Comparison of ENCODE assay signal across 8 mouse cellular contexts in the genomic region with DNA sequence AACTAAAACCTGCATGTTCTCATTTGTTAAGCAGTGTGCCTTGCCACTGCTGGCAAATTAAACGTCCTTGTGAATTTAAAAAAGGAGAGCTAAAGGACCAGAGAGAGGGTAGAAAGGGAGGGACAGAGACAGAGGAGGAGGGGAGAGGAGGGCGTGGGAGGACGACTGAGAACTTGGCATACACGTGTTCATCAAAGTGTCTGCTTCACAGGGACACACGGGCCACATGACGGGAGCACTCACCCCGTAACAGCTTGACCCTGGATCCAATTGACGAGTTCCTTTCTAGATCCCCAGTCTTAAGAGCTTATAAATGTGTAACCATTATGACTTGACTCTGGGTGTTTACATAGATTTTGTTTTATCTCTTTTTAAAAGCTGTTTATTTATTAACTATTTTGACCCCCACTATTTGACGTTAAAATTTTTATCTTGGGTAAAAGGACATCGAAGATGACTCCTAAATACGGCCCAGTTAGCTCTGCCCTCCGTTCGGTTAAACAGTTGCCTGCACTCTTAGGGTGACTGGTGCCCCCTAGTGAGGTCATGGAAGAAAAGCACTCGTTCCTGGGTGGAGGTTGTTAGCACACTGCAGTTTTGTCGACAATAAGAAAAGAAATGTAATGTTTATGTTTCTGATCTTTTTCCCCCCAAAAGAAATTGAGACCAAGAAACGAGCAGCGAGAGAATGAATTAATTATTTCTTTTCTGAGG.
DNase-seq lines count a peak whose midpoint lies in the region; ATAC-seq and TF ChIP-seq lines count a peak whose summit lies in the region.
"Had no signal": no experiment of that assay in that cellular context is flagged by ENCODE, and none has a peak within 500 bp of the region (broad histone marks: within the 10 kb centered on the region; RNA-seq: fewer than 3 reads in every experiment).

No protein-coding gene starts in this region.

- TF ChIP-seq CTCF in hindbrain, postnatal 0 days (IDR thresholded peaks at IDR 0.05; ENCODE audit: low read depth): peak; percentile 82
- TF ChIP-seq CTCF in lung, postnatal 0 days (IDR thresholded peaks at IDR 0.05): peak; percentile 89
- peak; percentile 70; the same call in 1 of the 2 replicates for TF ChIP-seq CTCF in small intestine, adult 2 months (IDR thresholded peaks at IDR 0.05; ENCODE audit: extremely low read depth, insufficient read length, insufficient replicate concordance, low read depth, low read length)

- no peaks in the 10 kb centered on the region for H3K27me3 ChIP-seq in hindbrain, postnatal 0 days (ENCODE audit: insufficient read depth, low read length)
- no peaks in the 10 kb centered on the region for H3K27me3 ChIP-seq in lung, postnatal 0 days (replicated peaks; ENCODE audit: insufficient read depth, low read length)
- H3K27me3 ChIP-seq in small intestine, adult 2 months (ENCODE audit: control insufficient read depth, insufficient read depth, low read length): no peaks in the 10 kb centered on the region

- peak; percentile 54 for DNase-seq in right cerebral cortex, adult 18-20 months
- DNase-seq in right cerebral cortex, postnatal 25 days: no peak
- DNase-seq in ZHBTc4 (ENCODE audit: low read depth, low spot score): peak; percentile 74
- peak; percentile 29 to 56 for DNase-seq in cerebellum, postnatal 25 days
- peak; percentile 78 for DNase-seq in hindbrain, postnatal 0 days (ENCODE audit: low spot score)
- peak; percentile 82 for DNase-seq in lung, postnatal 0 days (ENCODE audit: low spot score)

- H3K36me3 ChIP-seq in hindbrain, postnatal 0 days (ENCODE audit: insufficient read depth, low read length): no peaks in the 10 kb centered on the region
- peaks cover 2% of the 10 kb centered on the region; the same call in 1 of the 2 replicates for H3K36me3 ChIP-seq in lung, postnatal 0 days (ENCODE audit: insufficient read depth, low read length)
- H3K36me3 ChIP-seq in small intestine, adult 2 months (ENCODE audit: control insufficient read depth, insufficient read depth, low read length): peaks cover 52% of the 10 kb centered on the region

- no peaks in the 10 kb centered on the region for H3K4me1 ChIP-seq in hindbrain, postnatal 0 days (ENCODE audit: insufficient read depth, low read length)
- H3K4me1 ChIP-seq in lung, postnatal 0 days (ENCODE audit: insufficient read depth, low read depth, low read length): no peaks in the 10 kb centered on the region
- H3K4me1 ChIP-seq in small intestine, adult 2 months (ENCODE audit: control insufficient read depth, insufficient read depth, insufficient read length, low read length): no peaks in the 10 kb centered on the region

- H3K4me2 ChIP-seq in hindbrain, postnatal 0 days (ENCODE audit: low read depth, low read length): no peak overlapping the region
- H3K4me2 ChIP-seq in lung, postnatal 0 days (replicated peaks; ENCODE audit: low read depth, low read length): no peak overlapping the region

- WGBS in hindbrain, postnatal 0 days: 34% methylated on average over 17 of the region's 17 CpGs
- WGBS in lung, postnatal 0 days: 27% methylated on average over 17 of the region's 17 CpGs
- 31% methylated on average over 17 of the region's 17 CpGs for WGBS in small intestine, adult 2 months

- no peak for TF ChIP-seq POLR2A in small intestine, adult 2 months (IDR thresholded peaks at IDR 0.05; ENCODE audit: low read depth, low read length)

- no peaks in the 10 kb centered on the region for H3K9me3 ChIP-seq in hindbrain, postnatal 0 days (ENCODE audit: low read length)
- H3K9me3 ChIP-seq in lung, postnatal 0 days (ENCODE audit: low read length): no peaks in the 10 kb centered on the region

- H3K9ac ChIP-seq in hindbrain, postnatal 0 days (replicated peaks; ENCODE audit: low read length): no peak overlapping the region
- no peak overlapping the region for H3K9ac ChIP-seq in lung, postnatal 0 days (replicated peaks; ENCODE audit: low read depth)

- peak; percentile 85 for ATAC-seq in hindbrain, postnatal 0 days
- ATAC-seq in lung, postnatal 0 days: peak; percentile 79

- no peak overlapping the region for H3K4me3 ChIP-seq in hindbrain, postnatal 0 days (ENCODE audit: low read length)
- no peak overlapping the region for H3K4me3 ChIP-seq in lung, postnatal 0 days (ENCODE audit: low read depth, low read length)
- no peak overlapping the region for H3K4me3 ChIP-seq in small intestine, adult 2 months (ENCODE audit: low read depth, low read length)
- H3K4me3 ChIP-seq: myocyte had no signal

- TF ChIP-seq EP300 in lung, postnatal 0 days (IDR thresholded peaks at IDR 0.05): no peak

- H3K27ac ChIP-seq in hindbrain, postnatal 0 days: no peak overlapping the region
- no peak overlapping the region for H3K27ac ChIP-seq in lung, postnatal 0 days (ENCODE audit: low read length)
- H3K27ac ChIP-seq in small intestine, adult 2 months (ENCODE audit: insufficient read depth, low read depth, low read length): no peak overlapping the region
